21 mouse cellular contexts compared by ENCODE assay signal in genomic region chr11:64400534-64401093, GRCm38 (mm10). TPM values are rescaled to one million over a fixed set of nuclear protein-coding genes. Genes with fewer than 3 reads are reported as not detected.
A peak's percentile ranks its signal among the peaks of the same experiment; 100 is the strongest.
DNase-seq lines count a peak whose midpoint lies in the region; ATAC-seq lines count a peak whose summit lies in the region.
"Had no signal": no experiment of that assay in that cellular context is flagged by ENCODE, and none has a peak within 500 bp of the region (broad histone marks: within the 10 kb centered on the region; RNA-seq: fewer than 3 reads in every experiment).

No protein-coding gene starts in this region.

- H3K9me3 ChIP-seq in midbrain, embryonic 12.5 days: no peaks in the 10 kb centered on the region
- no peaks in the 10 kb centered on the region for H3K9me3 ChIP-seq in midbrain, embryonic 14.5 days (ENCODE audit: control insufficient read depth, low read length)
- H3K9me3 ChIP-seq in forebrain, embryonic 11.5 days (ENCODE audit: control insufficient read depth, low read length): no peaks in the 10 kb centered on the region
- H3K9me3 ChIP-seq in neural tube, embryonic 11.5 days (ENCODE audit: control insufficient read depth, low read length): no peaks in the 10 kb centered on the region
- H3K9me3 ChIP-seq: embryonic facial prominence, embryonic 13.5 days; heart, embryonic 15.5 days; hindbrain, embryonic 13.5 days; intestine, embryonic 15.5 days; megakaryocyte, embryonic 14.5 days had no signal

- peaks cover 27% of the 10 kb centered on the region for H3K4me1 ChIP-seq in midbrain, embryonic 12.5 days
- peaks cover 18% of the 10 kb centered on the region for H3K4me1 ChIP-seq in midbrain, embryonic 14.5 days (ENCODE audit: control insufficient read depth, insufficient read depth, low read length)
- H3K4me1 ChIP-seq in forebrain, embryonic 11.5 days (replicated peaks; ENCODE audit: control insufficient read depth, insufficient read depth, low read length): peaks cover 13% of the 10 kb centered on the region; the same call in 1 of the 2 replicates
- H3K4me1 ChIP-seq in neural tube, embryonic 11.5 days (ENCODE audit: control insufficient read depth, insufficient read depth, low read length): peaks cover 6% of the 10 kb centered on the region
- H3K4me1 ChIP-seq: megakaryocyte, embryonic 14.5 days had no signal

- intact Hi-C loops in heart, postnatal 14 days (cut with DNase I): no loop called here

- ATAC-seq in midbrain, embryonic 12.5 days (ENCODE audit: low FRiP score, low read depth): no peak
- no peak for ATAC-seq in midbrain, embryonic 14.5 days (ENCODE audit: low FRiP score, low TSS enrichment)
- ATAC-seq in forebrain, embryonic 11.5 days (replicated peaks; ENCODE audit: low FRiP score): peak; percentile 67
- no peak for ATAC-seq in neural tube, embryonic 11.5 days (ENCODE audit: insufficient read depth, low FRiP score, low TSS enrichment)
- ATAC-seq: intestine, embryonic 15.5 days; Patski had no signal

- DNase-seq in midbrain, embryonic 14.5 days: no peak
- peak; percentile 24 for DNase-seq in ZHBTc4 (ENCODE audit: low read depth, low spot score)
- peak; percentile 54 for DNase-seq in forebrain, embryonic 11.5 days (ENCODE audit: low spot score)
- DNase-seq in neural tube, embryonic 11.5 days (ENCODE audit: low spot score): peak; percentile 44
- DNase-seq in cerebellum, postnatal 14 days: no peak
- DNase-seq in heart, postnatal 14 days: no peak
- DNase-seq: adrenal gland, postnatal 25 days; cerebellum, adult 18-20 months; gastrocnemius, postnatal 25 days; lung, adult 18-20 months; right cerebral cortex, postnatal 4 days had no signal

- no peaks in the 10 kb centered on the region; the same call in 1 of the 2 replicates for H3K27me3 ChIP-seq in midbrain, embryonic 12.5 days
- H3K27me3 ChIP-seq in midbrain, embryonic 14.5 days (ENCODE audit: control insufficient read depth, insufficient read depth, low read length): no peaks in the 10 kb centered on the region
- H3K27me3 ChIP-seq in forebrain, embryonic 11.5 days (ENCODE audit: control insufficient read depth, insufficient read depth, low read length): no peaks in the 10 kb centered on the region
- no peaks in the 10 kb centered on the region for H3K27me3 ChIP-seq in neural tube, embryonic 11.5 days (ENCODE audit: control insufficient read depth, insufficient read depth, low read length)
- H3K27me3 ChIP-seq: embryonic facial prominence, embryonic 13.5 days; heart, embryonic 15.5 days; intestine, embryonic 15.5 days; megakaryocyte, embryonic 14.5 days had no signal

- no peak overlapping the region for H3K4me3 ChIP-seq in midbrain, embryonic 12.5 days
- H3K4me3 ChIP-seq in midbrain, embryonic 14.5 days (replicated peaks; ENCODE audit: low read depth, low read length): no peak overlapping the region
- H3K4me3 ChIP-seq in forebrain, embryonic 11.5 days (ENCODE audit: low read depth, low read length): no peak overlapping the region
- H3K4me3 ChIP-seq in neural tube, embryonic 11.5 days (ENCODE audit: low read depth, low read length): no peak overlapping the region
- H3K4me3 ChIP-seq: embryonic facial prominence, embryonic 13.5 days; heart, embryonic 15.5 days; hindbrain, embryonic 13.5 days; intestine, embryonic 15.5 days; megakaryocyte, embryonic 14.5 days; myocyte had no signal

- WGBS in midbrain, embryonic 12.5 days: 25% methylated on average over 6 of the region's 6 CpGs
- 20% methylated on average over 6 of the region's 6 CpGs for WGBS in midbrain, embryonic 14.5 days
- 11% methylated on average over 6 of the region's 6 CpGs for WGBS in forebrain, embryonic 11.5 days
- 36% methylated on average over 6 of the region's 6 CpGs for WGBS in neural tube, embryonic 11.5 days

- H3K36me3 ChIP-seq in midbrain, embryonic 12.5 days: no peaks in the 10 kb centered on the region
- no peaks in the 10 kb centered on the region for H3K36me3 ChIP-seq in midbrain, embryonic 14.5 days (ENCODE audit: control insufficient read depth, insufficient read depth, low read length)
- H3K36me3 ChIP-seq in forebrain, embryonic 11.5 days (ENCODE audit: control insufficient read depth, insufficient read depth, low read length): no peaks in the 10 kb centered on the region
- H3K36me3 ChIP-seq in neural tube, embryonic 11.5 days (ENCODE audit: control insufficient read depth, insufficient read depth, low read length): no peaks in the 10 kb centered on the region
- H3K36me3 ChIP-seq: embryonic facial prominence, embryonic 13.5 days; heart, embryonic 15.5 days; hindbrain, embryonic 13.5 days; intestine, embryonic 15.5 days had no signal

- H3K9ac ChIP-seq in midbrain, embryonic 12.5 days (replicated peaks): no peak overlapping the region
- no peak overlapping the region for H3K9ac ChIP-seq in midbrain, embryonic 14.5 days (replicated peaks; ENCODE audit: low read length)
- no peak overlapping the region for H3K9ac ChIP-seq in forebrain, embryonic 11.5 days (ENCODE audit: low read length)
- H3K9ac ChIP-seq in neural tube, embryonic 11.5 days (ENCODE audit: low read length): no peak overlapping the region
- H3K9ac ChIP-seq: embryonic facial prominence, embryonic 13.5 days; heart, embryonic 15.5 days; hindbrain, embryonic 13.5 days; intestine, embryonic 15.5 days had no signal

- H3K4me2 ChIP-seq in midbrain, embryonic 12.5 days (replicated peaks): no peak overlapping the region
- H3K4me2 ChIP-seq in midbrain, embryonic 14.5 days (ENCODE audit: low read length): no peak overlapping the region
- H3K4me2 ChIP-seq in forebrain, embryonic 11.5 days (ENCODE audit: low read depth, low read length, severe bottlenecking): no peak overlapping the region
- no peak overlapping the region for H3K4me2 ChIP-seq in neural tube, embryonic 11.5 days (ENCODE audit: low read depth)
- H3K4me2 ChIP-seq: embryonic facial prominence, embryonic 13.5 days; heart, embryonic 15.5 days; hindbrain, embryonic 13.5 days; intestine, embryonic 15.5 days; liver, embryonic 11.5 days had no signal

- peak overlapping the region; percentile 30; the same call in 1 of the 2 replicates for H3K27ac ChIP-seq in midbrain, embryonic 12.5 days (replicated peaks)
- H3K27ac ChIP-seq in midbrain, embryonic 14.5 days (replicated peaks; ENCODE audit: low read depth, low read length): no peak overlapping the region
- H3K27ac ChIP-seq in forebrain, embryonic 11.5 days (ENCODE audit: low read depth, low read length): 0 out of 2 replicates have a peak overlapping the region, but pooled peaks have one; percentile 25
- no peak overlapping the region for H3K27ac ChIP-seq in neural tube, embryonic 11.5 days (ENCODE audit: low read depth, low read length)
- H3K27ac ChIP-seq: embryonic facial prominence, embryonic 13.5 days; heart, embryonic 15.5 days; hindbrain, embryonic 13.5 days; intestine, embryonic 15.5 days had no signal

RNA-seq across cellular contexts. Expression of gene Hs3st3a1, which starts 34.5 kb away (rescaled TPM):
- polyA plus RNA-seq in midbrain, embryonic 12.5 days (2016; fragmentation: Nextera tagmentation; extraction: Ambion mirVana): 2.7 and 3.2 TPM in 2 replicates
- 2.6 and 2.7 TPM in 2 replicates for polyA plus RNA-seq in midbrain, embryonic 14.5 days (2014; fragmentation: Nextera tagmentation; extraction: Ambion mirVana)
- 1.8 and 2.3 TPM in 2 replicates for polyA plus RNA-seq in forebrain, embryonic 11.5 days (2014; fragmentation: Nextera tagmentation; extraction: Ambion mirVana)
- polyA plus RNA-seq in neural tube, embryonic 11.5 days (2014; fragmentation: Nextera tagmentation; extraction: Ambion mirVana): 3.0 and 3.6 TPM in 2 replicates
- total RNA-seq in heart, postnatal 14 days (2021): under 1 TPM; 0.48 to 0.59 TPM

RNA-seq across cellular contexts. Expression of gene F930015N05Rik, which starts 35.8 kb away (rescaled TPM):
- 4.9 and 5.4 TPM in 2 replicates for polyA plus RNA-seq in midbrain, embryonic 12.5 days (2016; fragmentation: Nextera tagmentation; extraction: Ambion mirVana)
- 1.8 and 2.3 TPM in 2 replicates for polyA plus RNA-seq in midbrain, embryonic 14.5 days (2014; fragmentation: Nextera tagmentation; extraction: Ambion mirVana)
- polyA plus RNA-seq in forebrain, embryonic 11.5 days (2014; fragmentation: Nextera tagmentation; extraction: Ambion mirVana): 1.5 and 2.0 TPM in 2 replicates
- 1.6 and 1.8 TPM in 2 replicates for polyA plus RNA-seq in neural tube, embryonic 11.5 days (2014; fragmentation: Nextera tagmentation; extraction: Ambion mirVana)
- under 1 TPM; 0.15 to 0.36 TPM for total RNA-seq in heart, postnatal 14 days (2021)
- total RNA-seq: adrenal gland, postnatal 25 days; gastrocnemius, postnatal 25 days had no signal
- polyA plus RNA-seq: thymus, postnatal 0 days had no signal

Comparison
In these comparisons a context has a peak if more than half of its experiments do, and no peak if none do; other contexts are left out.
1. H3K27ac ChIP-seq: peak in midbrain, embryonic 12.5 days (single experiment) and forebrain, embryonic 11.5 days (single experiment); none in midbrain, embryonic 14.5 days (single experiment) and neural tube, embryonic 11.5 days (single experiment).
2. DNase-seq: peak in ZHBTc4 (single experiment), forebrain, embryonic 11.5 days (single experiment) and neural tube, embryonic 11.5 days (single experiment); none in midbrain, embryonic 14.5 days (single experiment), cerebellum, postnatal 14 days (0 of 2) and heart, postnatal 14 days (0 of 2).